Mouse (Mus musculus): ENCODE results near the gene Npm1. TPM values are rescaled to one million over a fixed set of nuclear protein-coding genes. Genes with fewer than 3 reads are reported as not detected.

Npm1 gene
- polyA plus RNA-seq, 1 experiment from 2014 or later, result 492 TPM

- no peak for ATAC-seq (replicated peaks)
- 81% methylated on average over 2 of the region's 3 CpGs for WGBS
- H3K36me3 ChIP-seq, result no peaks in the 10 kb centered on the region
These were observed 12.8 kb upstream of the Npm1 start for GRCm38 (mm10) chr11:33175768-33176167.

GRCm38 (mm10) chr11:33170489-33170888 lies 7.5 kb upstream of the Npm1 start:
- no peak for ATAC-seq (replicated peaks)
- H3K4me1 ChIP-seq, result no peaks in the 10 kb centered on the region
- no peak overlapping the region for H3K4me2 ChIP-seq (replicated peaks)
- 0 out of 2 replicates have a peak, but pooled peaks cover 2% of the 10 kb centered on the region for H3K27me3 ChIP-seq
- WGBS, result 16% methylated on average over 9 of the region's 9 CpGs
- H3K9me3 ChIP-seq, result no peaks in the 10 kb centered on the region
- H3K36me3 ChIP-seq, result no peaks in the 10 kb centered on the region
- H3K9ac ChIP-seq (replicated peaks), result no peak overlapping the region
- H3K27ac ChIP-seq (replicated peaks), result no peak overlapping the region
- no peak overlapping the region for H3K4me3 ChIP-seq

More at GRCm38 (mm10) chr11:33175768-33176167, 12.8 kb upstream of the Npm1 start:
- Histone ChIP-seq H3K9ac (replicated peaks) (no peak overlapping the region), H3K4me2 (replicated peaks) (no peak overlapping the region), H3K4me1 (peaks cover 5% of the 10 kb centered on the region), H3K27ac (replicated peaks) (no peak overlapping the region), H3K27me3 (peaks cover 14% of the 10 kb centered on the region), H3K4me3 (no peak overlapping the region), H3K9me3 (no peaks in the 10 kb centered on the region)

GRCm38 (mm10) chr11:33162211-33162997 lies 602 bp downstream of the Npm1 start:
- Histone ChIP-seq H3K4me1 (peaks cover 17% of the 10 kb centered on the region), H3K4me2 (replicated peaks) (peak overlapping the region; percentile 77), H3K9ac (replicated peaks) (peak overlapping the region; percentile 93), H3K27ac (replicated peaks) (peak overlapping the region; percentile 91), H3K27me3 (no peaks in the 10 kb centered on the region), H3K36me3 (peaks cover 36% of the 10 kb centered on the region), H3K9me3 (no peaks in the 10 kb centered on the region), H3K4me3 (peak overlapping the region; percentile 94)
- 2% methylated on average over 53 of the region's 53 CpGs for WGBS
- peak; percentile 56 for ATAC-seq (replicated peaks)

- Histone ChIP-seq H3K27me3 (no peaks in the 10 kb centered on the region), H3K27ac (replicated peaks) (no peak overlapping the region), H3K36me3 (peaks cover 57% of the 10 kb centered on the region), H3K9me3 (no peaks in the 10 kb centered on the region), H3K4me3 (no peak overlapping the region), H3K4me1 (peaks cover 17% of the 10 kb centered on the region), H3K4me2 (replicated peaks) (no peak overlapping the region), H3K9ac (replicated peaks) (no peak overlapping the region)
- 93% methylated on average over 3 of the region's 3 CpGs for WGBS
- no peak for ATAC-seq (replicated peaks)
These were observed 3.3 kb downstream of the Npm1 start for GRCm38 (mm10) chr11:33159741-33160140.

DNA sequence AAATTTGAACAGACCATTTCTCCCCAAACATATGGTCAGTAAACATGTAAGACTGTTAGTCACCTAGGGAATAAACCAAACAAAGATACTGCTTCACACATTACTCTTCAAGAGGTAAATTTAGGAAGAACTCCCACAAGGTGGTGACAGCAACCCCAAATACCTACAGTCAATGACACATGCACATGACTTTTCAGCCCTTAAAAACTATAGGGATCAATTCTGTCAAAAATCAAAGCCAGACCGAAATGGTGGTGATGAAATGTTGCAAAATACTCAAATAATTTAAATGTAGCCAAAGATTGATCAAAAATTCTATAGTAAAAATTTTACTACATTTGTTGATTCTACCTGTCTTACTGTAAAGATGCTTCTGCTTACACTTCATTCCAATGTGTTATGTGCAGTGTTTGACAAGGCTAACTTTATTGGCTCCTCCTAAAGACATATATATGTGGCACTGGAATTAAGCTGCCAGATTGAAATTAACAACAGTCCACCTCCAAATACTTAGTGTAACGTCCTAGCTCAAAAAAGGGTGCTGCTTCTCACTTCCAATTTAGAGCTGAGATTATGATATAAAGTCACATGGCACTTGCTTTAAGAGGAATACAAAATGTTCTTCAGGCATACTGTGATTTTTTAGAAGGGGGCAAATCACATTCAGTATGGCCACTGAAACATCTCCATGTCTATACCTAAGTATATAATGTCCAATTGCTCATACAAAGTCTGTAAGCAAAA lies 5.4 kb downstream of the Npm1 start:
- no peak for ATAC-seq (replicated peaks)
- H3K36me3 ChIP-seq, result peaks cover 72% of the 10 kb centered on the region
- no peak overlapping the region for H3K9ac ChIP-seq (replicated peaks)
- no peaks in the 10 kb centered on the region for H3K27me3 ChIP-seq
- 79% methylated on average over 2 of the region's 2 CpGs for WGBS
- H3K27ac ChIP-seq (replicated peaks), result no peak overlapping the region
- H3K4me3 ChIP-seq, result no peak overlapping the region
- no peaks in the 10 kb centered on the region for H3K9me3 ChIP-seq
- H3K4me1 ChIP-seq, result peaks cover 17% of the 10 kb centered on the region
- no peak overlapping the region for H3K4me2 ChIP-seq (replicated peaks)

- WGBS, result 90% methylated on average over 4 of the region's 4 CpGs
These were observed 6.5 kb downstream of the Npm1 start for GRCm38 (mm10) chr11:33156436-33157015.

DNA sequence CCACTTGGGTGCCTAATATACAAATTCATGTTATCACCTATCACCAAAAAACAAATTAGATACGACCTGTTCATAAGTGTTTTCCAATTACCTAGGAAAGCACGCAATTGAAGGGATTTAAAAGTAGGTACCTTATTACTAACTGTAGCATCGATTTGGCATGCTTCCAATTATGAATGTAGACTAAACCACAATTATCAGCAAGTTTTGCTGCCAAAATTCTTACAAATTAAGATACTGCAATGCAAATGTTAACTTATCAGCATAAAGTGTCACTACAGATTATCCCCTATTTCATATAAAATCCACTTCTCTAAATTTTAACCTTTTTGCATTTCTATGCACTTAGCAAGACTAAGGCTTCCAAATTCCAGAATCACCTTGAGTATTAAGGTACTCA lies 8.5 kb downstream of the Npm1 start:
- no peaks in the 10 kb centered on the region for H3K27me3 ChIP-seq
- H3K9me3 ChIP-seq, result no peaks in the 10 kb centered on the region
- H3K4me2 ChIP-seq (replicated peaks), result no peak overlapping the region
- H3K27ac ChIP-seq (replicated peaks), result no peak overlapping the region
- no peak for ATAC-seq (replicated peaks)
- H3K9ac ChIP-seq (replicated peaks), result no peak overlapping the region
- 81% methylated on average over 3 of the region's 3 CpGs for WGBS
- no peaks in the 10 kb centered on the region for H3K4me1 ChIP-seq
- no peak overlapping the region for H3K4me3 ChIP-seq
- H3K36me3 ChIP-seq, result peaks cover 82% of the 10 kb centered on the region

More at GRCm38 (mm10) chr11:33156436-33157015, 6.5 kb downstream of the Npm1 start:
- H3K9ac ChIP-seq (replicated peaks), result no peak overlapping the region
- H3K9me3 ChIP-seq, result no peaks in the 10 kb centered on the region
- ATAC-seq (replicated peaks), result no peak
- H3K27ac ChIP-seq (replicated peaks), result no peak overlapping the region
- peaks cover 13% of the 10 kb centered on the region for H3K4me1 ChIP-seq
- H3K27me3 ChIP-seq, result no peaks in the 10 kb centered on the region
- H3K4me2 ChIP-seq (replicated peaks), result no peak overlapping the region
- peaks cover 79% of the 10 kb centered on the region for H3K36me3 ChIP-seq
- no peak overlapping the region for H3K4me3 ChIP-seq

DNA sequence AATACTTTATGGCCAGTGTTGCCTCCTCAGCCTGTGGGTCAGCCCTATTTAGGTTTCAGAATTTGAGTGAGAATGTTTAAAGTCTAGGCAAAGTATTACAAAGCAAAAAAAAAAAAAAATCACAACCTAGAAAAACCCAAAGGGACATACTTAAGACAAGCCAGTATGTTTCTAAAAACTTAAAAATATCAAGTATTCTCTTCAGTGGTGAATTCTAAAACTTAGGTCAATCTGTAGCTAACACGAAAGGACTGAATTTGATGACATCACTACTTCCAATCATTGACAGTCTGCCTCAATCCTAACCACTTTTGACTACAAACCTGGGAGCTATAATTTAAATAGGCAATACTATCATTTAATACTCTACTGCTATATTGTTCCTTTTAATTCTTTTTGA lies 10.0 kb downstream of the Npm1 start:
- H3K9ac ChIP-seq (replicated peaks), result no peak overlapping the region
- H3K4me2 ChIP-seq (replicated peaks), result no peak overlapping the region
- no peak overlapping the region for H3K4me3 ChIP-seq
- H3K4me1 ChIP-seq, result peaks cover 4% of the 10 kb centered on the region
- no peak for ATAC-seq (replicated peaks)
- no peaks in the 10 kb centered on the region for H3K27me3 ChIP-seq
- H3K36me3 ChIP-seq, result peaks cover 72% of the 10 kb centered on the region
- H3K27ac ChIP-seq (replicated peaks), result no peak overlapping the region
- H3K9me3 ChIP-seq, result no peaks in the 10 kb centered on the region
- WGBS, result 87% methylated on average over 1 of the region's 1 CpGs

DNA sequence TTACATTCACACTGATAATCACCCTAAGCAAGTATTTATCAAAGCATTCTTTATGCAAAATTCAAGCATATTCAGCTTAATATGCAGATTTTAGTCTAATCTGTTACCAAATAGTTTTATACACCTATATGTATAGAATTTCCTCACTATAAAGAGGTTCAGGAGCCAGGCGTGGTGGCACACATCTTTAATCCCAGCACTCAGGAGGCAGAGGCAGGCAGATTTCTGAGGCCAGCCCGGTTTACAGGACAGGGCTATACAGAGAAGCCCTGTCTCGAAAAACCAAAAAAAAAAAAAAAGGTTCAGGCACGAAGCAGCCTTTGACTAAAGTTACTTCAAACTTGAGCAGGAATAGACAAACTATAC lies 11.2 kb downstream of the Npm1 start:
- Histone ChIP-seq H3K27me3 (no peaks in the 10 kb centered on the region), H3K27ac (replicated peaks) (no peak overlapping the region), H3K9me3 (no peaks in the 10 kb centered on the region), H3K36me3 (peaks cover 62% of the 10 kb centered on the region), H3K4me3 (no peak overlapping the region), H3K9ac (replicated peaks) (no peak overlapping the region), H3K4me1 (peaks cover 8% of the 10 kb centered on the region), H3K4me2 (replicated peaks) (no peak overlapping the region)
- ATAC-seq (replicated peaks), result no peak
- WGBS, result 78% methylated on average over 4 of the region's 4 CpGs

GRCm38 (mm10) chr11:33151128-33151779 lies 11.8 kb downstream of the Npm1 start:
- Histone ChIP-seq H3K4me1 (peaks cover 13% of the 10 kb centered on the region), H3K4me3 (no peak overlapping the region), H3K4me2 (replicated peaks) (no peak overlapping the region), H3K9ac (replicated peaks) (no peak overlapping the region), H3K27me3 (no peaks in the 10 kb centered on the region), H3K27ac (replicated peaks) (no peak overlapping the region), H3K9me3 (no peaks in the 10 kb centered on the region), H3K36me3 (peaks cover 57% of the 10 kb centered on the region)
- no peak for ATAC-seq (replicated peaks)
- 75% methylated on average over 3 of the region's 3 CpGs for WGBS

GRCm38 (mm10) chr11:33150364-33150763 lies 12.6 kb downstream of the Npm1 start:
- Histone ChIP-seq H3K27ac (replicated peaks) (no peak overlapping the region), H3K9ac (replicated peaks) (no peak overlapping the region), H3K4me2 (replicated peaks) (no peak overlapping the region), H3K4me1 (peaks cover 22% of the 10 kb centered on the region), H3K27me3 (peaks cover under 1% of the 10 kb centered on the region; the same call in 1 of the 2 replicates), H3K36me3 (peaks cover 50% of the 10 kb centered on the region), H3K9me3 (no peaks in the 10 kb centered on the region), H3K4me3 (no peak overlapping the region)
- ATAC-seq (replicated peaks), result no peak

DNA sequence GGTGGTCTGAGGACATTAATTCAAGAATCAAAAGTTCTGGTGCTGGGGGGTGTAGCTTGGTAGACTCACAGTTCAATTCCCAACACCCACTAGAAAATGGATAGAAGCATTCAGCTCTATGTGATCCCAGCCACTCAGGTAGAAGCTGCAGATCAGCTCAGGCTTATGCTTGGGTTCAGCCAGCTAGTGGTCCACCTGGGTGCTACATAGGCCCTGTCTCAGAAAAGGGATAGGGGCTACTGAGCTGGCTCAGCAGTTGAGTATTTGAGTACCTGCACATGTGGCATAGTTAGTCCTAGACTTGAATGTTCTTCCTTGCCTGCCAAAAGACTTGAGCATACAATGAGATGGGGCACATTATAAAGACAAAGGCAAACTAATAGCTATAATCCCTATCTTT lies 13.6 kb downstream of the Npm1 start:
- H3K4me3 ChIP-seq, result no peak overlapping the region
- no peak overlapping the region for H3K4me2 ChIP-seq (replicated peaks)
- H3K27ac ChIP-seq (replicated peaks), result no peak overlapping the region

More for the DNA sequence above, 13.6 kb downstream of the Npm1 start:
- Histone ChIP-seq H3K9ac (replicated peaks) (no peak overlapping the region), H3K36me3 (peaks cover 42% of the 10 kb centered on the region), H3K9me3 (no peaks in the 10 kb centered on the region), H3K4me1 (peaks cover 30% of the 10 kb centered on the region), H3K27me3 (peaks cover 5% of the 10 kb centered on the region; the same call in 1 of the 2 replicates)
- ATAC-seq (replicated peaks), result no peak

All from forebrain, embryonic 15.5 days (tissue).